Mouse (Mus musculus): Measurements from ENCODE around the gene Gna15. TPM values are rescaled to one million over a fixed set of nuclear protein-coding genes. Genes with fewer than 3 reads are reported as not detected.

Gene Gna15
- total RNA-seq, 2 experiments from 2014 or later, result 28.9 to 31.9 TPM

DNA sequence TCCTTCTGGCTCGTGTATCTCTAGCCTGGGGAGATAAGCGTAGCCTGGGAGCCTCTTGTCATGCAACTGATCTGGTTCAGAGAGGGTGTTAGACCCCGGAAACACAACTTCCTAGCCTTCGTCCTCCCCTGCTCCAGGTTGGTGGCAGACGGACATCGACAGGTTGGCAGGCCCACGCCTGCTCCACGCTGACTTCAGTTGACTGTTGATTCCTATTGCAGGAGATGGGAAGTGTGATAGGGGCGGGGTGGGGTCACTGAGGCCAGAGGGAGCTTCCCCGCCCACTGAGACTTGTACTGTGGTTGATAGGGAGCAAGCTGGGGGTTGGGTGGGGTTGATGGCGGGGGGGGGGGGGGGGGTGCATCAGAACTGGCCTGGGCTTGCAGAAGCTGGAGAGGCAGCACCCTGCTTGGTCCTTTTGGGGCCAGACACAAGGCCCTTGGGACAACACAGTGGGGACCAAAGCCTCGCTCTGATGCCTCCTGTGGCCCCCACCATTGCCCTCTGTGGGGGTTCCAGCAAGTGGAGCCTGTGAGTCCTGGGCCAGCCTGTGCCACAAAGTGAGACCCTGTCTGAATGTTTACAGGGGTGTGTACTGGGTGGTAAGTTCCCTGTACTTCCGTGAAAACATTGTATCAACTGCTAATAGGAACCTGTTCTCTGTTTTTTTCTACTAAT is 1.1 kb upstream of the Gna15 start:
- peak; percentile 41 for ATAC-seq (replicated peaks; ENCODE audit: poor library complexity)

DNA sequence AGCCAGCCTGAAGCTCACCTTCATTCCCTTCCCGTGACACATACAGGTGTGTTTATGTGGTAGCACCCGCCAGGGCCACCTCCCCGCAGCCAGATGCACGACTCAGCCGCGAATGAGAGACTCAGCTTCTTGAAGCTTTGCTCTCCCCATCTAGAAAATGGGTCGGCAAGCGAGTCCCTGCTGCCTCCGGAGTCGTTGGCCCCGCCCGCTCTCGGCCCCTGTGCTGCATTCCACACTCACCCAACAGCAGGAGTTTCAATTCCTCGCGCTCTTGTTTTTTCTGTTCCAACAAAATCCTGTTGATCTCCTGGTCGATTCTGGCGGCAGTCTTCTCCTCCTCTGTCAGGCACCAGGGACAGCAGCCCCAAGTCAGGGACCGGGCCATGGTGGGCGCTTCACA is 455 bp downstream of the Gna15 start:
- 0 out of 2 replicates have a peak, but pooled peaks have one; percentile 2 for ATAC-seq (replicated peaks; ENCODE audit: poor library complexity)

DNA sequence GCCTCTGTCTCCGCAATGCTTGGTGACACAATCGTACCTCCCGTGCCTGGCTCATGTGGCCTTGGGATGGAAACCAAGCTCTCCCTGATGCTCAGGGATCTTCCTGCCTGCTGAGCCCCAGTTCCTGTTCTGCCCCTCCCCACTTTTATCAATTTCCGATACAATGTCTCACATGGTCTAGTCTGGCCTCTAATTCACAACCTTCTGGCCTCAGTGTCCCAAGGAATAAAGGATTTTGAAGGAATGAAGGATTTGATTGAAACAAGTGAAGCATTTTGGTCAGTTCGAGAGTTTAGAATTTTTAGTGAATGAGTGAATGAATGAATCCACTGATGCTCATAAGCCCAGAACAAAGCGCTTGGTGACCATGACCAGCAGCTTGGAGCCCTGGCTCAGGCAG is 883 bp downstream of the Gna15 start:
- no peak for ATAC-seq (replicated peaks; ENCODE audit: poor library complexity)

DNA sequence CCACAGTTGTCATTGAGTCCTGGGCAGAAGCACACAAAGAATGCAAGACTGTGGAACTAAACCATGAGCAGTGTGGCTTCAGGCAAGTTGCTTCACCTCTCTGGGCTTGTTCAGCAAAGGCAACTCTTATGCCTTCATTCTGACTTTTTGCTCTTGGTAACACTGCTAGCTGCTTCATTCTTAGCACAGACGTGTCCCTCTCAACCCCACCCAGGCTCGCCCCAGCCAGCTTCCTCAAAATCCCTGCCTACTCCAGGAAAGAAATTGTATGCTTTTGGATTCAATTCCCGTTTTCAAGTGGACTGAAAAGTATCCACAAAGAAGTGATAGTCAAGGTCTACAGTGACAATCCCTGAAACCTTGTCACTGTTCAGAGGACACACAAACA is 4.1 kb downstream of the Gna15 start:
- ATAC-seq (replicated peaks; ENCODE audit: poor library complexity), result peak; percentile 2; the same call in 1 of the 2 replicates

DNA sequence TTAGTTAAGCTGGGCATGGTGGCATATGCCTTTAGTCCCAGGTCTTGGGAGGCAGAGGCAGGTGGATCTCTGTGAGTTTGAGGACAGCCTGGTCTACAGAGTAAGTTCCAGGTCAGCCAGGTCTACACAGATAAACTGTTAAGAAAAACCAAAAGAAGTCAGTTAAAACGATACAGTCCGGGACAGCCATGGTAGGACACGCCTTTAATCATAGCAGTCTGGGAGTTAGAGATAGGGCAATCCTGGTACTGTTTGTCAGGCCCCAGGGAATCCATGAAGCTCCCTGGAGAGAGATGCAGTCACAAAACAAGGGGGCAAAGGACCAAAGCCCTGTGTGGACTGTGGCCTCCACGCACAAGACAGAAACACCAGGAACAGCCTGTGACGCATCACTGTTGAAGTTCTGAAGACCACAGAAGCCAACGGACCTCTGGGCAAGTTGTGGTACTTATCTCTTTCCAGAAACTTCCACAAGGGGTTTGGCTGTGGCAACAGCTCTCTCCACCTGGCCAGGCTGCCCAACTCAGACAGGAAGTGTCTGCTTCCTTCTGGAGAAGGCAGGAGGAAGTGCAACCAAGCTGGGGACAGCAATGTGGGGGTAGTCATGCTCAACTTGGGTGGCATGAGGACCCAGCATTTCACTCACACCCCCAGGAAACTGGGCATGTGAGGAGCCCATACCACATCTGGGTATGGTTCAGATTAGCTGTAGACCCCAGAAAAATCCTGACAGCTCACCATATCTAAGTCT is 4.6 kb downstream of the Gna15 start:
- peak; percentile 57 for ATAC-seq (replicated peaks; ENCODE audit: poor library complexity)

DNA sequence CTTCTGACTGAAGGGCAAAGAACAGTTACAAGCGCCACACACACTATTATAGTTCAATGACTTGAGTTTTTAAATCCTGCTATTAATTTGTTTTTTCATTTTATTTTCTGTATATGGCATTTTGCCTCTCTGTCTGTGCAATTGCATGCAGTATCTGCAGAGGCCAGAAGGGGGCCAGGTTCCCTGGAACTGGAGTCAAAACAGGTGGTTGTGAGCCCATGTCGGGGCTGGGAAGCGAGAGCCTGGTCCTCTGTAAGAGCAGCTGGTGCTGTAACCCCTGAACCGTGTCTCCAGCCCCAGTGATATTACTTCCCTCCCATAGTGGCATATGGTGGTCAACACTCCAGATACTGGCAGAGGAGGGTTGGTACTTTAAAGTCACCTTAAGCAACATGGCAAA is 5.5 kb downstream of the Gna15 start:
- ATAC-seq (replicated peaks; ENCODE audit: poor library complexity), result peak; percentile 55

DNA sequence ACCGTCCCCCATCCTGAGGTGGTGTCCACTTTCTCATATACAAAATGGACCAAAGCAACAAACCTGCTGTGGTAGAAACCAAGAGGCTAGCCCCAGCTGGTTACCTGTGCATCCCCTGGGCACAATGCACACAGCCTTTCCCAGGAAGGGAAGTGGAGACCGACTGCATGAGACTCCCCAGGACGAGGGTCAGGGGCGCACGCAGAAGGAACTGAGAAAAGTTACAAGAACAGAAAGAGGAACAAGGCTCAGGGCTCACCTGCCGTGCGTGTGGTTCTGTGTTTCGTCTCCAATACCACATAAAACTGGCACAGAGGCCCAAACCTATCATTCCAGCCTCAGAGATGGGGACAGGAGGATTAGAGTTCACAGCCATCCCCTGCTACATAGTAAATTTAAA is 6.8 kb downstream of the Gna15 start:
- ATAC-seq (replicated peaks; ENCODE audit: poor library complexity), result peak; percentile 36

GRCm38 (mm10) chr10:81513798-81514197 is 10.2 kb downstream of the Gna15 start:
- no peak for ATAC-seq (replicated peaks; ENCODE audit: poor library complexity)

- ATAC-seq (replicated peaks; ENCODE audit: poor library complexity), result no peak
Measured at GRCm38 (mm10) chr10:81510246-81510810, 13.7 kb downstream of the Gna15 start.

DNA sequence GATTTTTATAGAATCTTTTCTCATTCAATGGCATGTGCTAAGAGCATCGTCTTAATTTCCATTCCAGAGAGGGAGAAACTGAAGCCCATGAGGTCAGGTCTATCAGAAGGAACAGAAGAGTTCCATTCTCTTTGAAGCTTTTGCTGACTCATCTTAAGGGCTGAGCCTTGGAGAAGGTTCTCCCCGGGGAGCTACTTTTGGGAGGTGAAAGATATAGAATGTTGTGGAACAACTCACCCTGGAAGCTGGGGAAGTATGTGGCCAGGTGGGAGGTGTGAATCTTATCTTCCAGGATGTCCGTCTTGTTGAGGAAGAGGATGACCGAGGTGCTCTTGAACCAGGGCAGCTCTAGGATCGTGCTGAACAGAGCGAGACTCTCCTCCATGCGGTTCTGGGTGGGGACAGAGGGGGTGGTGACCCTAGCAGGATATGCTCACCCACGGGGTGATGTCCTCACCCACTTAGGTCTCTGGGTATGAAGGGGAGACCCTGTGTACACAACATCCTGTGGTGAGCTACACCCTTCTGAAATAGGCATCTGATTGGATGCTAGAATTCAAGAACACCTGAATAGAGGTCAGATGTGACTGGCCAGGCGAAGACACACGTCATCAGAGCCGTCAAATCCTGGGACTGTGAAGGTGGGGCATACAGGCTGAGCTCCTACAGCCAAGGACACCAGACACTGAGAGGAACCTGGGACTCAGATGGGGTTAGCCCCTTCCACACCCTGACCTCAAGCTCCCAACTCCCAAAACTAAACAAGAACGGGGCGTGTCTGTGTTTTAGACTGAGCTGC is 16.1 kb downstream of the Gna15 start:
- no peak for ATAC-seq (replicated peaks; ENCODE audit: poor library complexity)

DNA sequence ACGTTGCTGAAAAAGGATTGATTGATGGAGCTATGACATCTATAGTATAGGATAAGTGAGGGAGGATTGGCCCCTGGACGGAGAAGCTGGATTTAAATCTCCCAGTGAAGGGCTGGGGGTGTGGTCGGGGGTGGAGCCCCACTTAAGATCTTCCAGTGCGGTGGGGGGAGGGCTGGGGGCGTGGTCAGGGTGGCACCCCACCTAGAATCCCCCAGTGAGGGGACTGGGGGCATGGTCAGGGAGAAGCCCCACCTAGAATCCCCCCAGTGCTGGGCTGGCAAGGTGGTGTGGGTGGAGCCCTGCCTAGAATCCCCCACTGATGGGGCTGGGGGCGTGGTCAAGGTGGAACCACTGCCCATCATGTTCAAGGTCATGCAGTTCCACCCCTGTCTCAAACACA is 16.9 kb downstream of the Gna15 start:
- no peak for ATAC-seq (replicated peaks; ENCODE audit: poor library complexity)

- ATAC-seq (replicated peaks; ENCODE audit: poor library complexity), result peak; percentile 36
Measured at GRCm38 (mm10) chr10:81505016-81505664, 18.9 kb downstream of the Gna15 start.

- ATAC-seq (replicated peaks; ENCODE audit: poor library complexity), result peak; percentile 55
Measured at GRCm38 (mm10) chr10:81502658-81503057, 21.4 kb downstream of the Gna15 start.

DNA sequence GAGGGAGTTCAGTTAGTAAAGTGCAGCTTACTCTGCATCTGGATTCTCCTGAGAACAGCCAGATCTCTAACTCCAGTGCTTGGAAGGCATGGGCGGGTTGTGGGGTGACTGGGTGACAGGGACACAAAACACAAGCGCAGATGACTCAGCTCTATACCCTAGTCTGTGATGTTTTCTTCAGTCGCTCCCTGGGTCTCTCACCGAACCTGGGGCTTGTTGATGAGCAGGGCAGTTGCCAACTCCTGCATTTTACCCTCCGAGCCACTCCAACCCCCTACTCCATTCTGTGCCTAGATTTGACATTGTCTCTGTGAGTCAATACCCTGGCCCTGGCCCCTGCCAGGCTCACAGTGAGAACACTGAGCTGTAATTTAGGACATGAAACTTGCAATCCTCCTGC is 22.2 kb downstream of the Gna15 start:
- no peak for ATAC-seq (replicated peaks; ENCODE audit: poor library complexity)

GRCm38 (mm10) chr10:81500032-81500431 is 24.0 kb downstream of the Gna15 start, which contains the start of gene S1pr4:
TSS of gene S1pr4 (minus strand) at chr10:81500132.
- no peak for ATAC-seq (replicated peaks; ENCODE audit: poor library complexity)

DNA sequence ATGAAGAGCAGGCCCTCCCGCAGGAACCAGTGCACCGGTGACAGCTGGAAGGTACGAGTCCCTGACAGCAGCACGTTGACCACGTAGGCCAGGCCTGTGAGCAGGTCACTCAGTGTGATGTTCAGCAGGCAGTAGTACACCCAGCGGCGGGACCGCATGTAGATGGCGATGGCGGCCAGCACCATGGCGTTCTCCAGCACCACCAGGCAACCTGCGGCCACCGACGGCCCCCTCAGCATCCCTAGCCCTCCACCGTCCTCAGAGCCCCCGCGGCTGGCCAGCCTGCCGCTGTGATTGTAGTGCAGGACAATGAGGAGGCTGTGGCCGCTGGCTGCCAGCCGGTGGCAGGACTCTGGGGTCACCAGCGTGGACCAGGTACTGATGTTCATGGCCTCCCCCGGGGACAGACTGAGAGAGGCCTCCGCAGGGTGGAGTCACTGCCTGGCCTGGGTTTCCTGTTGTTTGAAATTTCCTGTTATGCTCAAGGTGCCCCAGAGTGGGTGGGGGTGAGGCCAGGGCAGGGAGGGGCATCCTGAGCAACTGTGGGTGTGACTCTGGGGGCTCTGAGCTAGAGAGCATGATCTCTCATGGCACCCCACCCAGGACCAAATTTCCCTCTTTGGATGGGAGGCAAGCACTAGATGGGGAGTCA is 24.6 kb downstream of the Gna15 start:
- peak; percentile 17 for ATAC-seq (replicated peaks; ENCODE audit: poor library complexity)

- ATAC-seq (replicated peaks; ENCODE audit: poor library complexity), result peak; percentile 15; the same call in 1 of the 2 replicates
Measured at GRCm38 (mm10) chr10:81498316-81499249, 25.4 kb downstream of the Gna15 start.

DNA sequence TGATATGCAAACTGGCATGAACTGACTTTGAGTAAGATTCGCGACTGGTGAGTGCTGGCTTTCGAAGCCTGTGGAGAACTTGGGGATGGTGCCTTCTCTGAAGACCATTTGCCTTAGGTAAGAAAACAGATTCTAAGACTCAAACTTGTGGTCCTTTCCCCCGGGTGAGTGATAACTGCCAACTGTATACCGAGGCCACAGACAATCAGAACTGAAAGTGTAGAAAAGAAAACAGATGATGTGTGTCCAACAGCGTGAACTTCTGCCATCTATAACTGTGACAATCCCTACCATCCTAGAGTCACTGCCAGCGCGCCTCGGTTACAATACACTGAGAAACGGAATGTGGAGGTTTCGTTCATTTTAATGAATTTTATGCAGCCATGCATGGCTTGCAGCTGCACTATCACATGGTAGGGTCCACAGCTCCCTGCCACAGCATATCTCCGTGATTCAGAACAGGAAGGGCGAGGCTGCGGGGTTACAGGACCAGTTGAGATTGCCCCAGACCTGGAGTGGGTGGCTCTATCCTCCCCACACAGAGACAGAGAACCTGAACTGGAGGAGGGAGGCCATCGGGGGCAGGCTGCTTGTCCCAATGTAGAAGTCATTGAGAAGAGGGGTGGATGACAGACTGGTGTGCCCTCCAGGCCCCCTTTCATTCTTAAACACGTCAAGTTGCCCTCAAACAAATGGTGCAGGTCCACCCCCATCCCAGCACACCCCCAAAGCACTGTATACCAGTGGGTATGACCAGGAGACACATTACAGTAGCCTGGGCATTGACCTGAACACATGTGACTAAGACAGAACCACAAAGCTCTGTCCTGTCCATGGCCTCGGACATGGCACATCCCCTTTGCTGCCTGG is 26.4 kb downstream of the Gna15 start:
- ATAC-seq (replicated peaks; ENCODE audit: poor library complexity), result peak; percentile 30
